Mouse (Mus musculus) MEL (cell line): ENCODE data around the gene Wdr31. TPM values are rescaled to one million over a fixed set of nuclear protein-coding genes. Genes with fewer than 3 reads are reported as not detected.

Source experiments
- DNase-seq: peaks from one replicate; pipeline ENCODE4 v3.0.0; 2011; ENCODE audit warnings: low read depth, low spot score
- H3K27ac ChIP-seq: 2 replicates; pipeline ENCODE4 v1.5.1; 2012; ENCODE audit warnings: low read depth, mild to moderate bottlenecking, control low read depth, low read length, moderate library complexity; ENCODE audit not compliant: control insufficient read depth
- H3K27me3 ChIP-seq, 2 experiments: fragments of 150-350 bp in 1 of 2; sonication (generic) in 1 of 2; 2 replicates each; pipeline ENCODE4 v1.6.1; 2012; ENCODE audit warnings: low read length in 2 of 2, mild to moderate bottlenecking in 2 of 2, improper control_type of control experiment in 1 of 2, moderate library complexity in 1 of 2; ENCODE audit not compliant: insufficient read depth in 2 of 2, control insufficient read depth in 1 of 2
- H3K36me3 ChIP-seq, 2 experiments: 2 replicates each; pipeline ENCODE4 v1.6.1; 2012 to 2014; ENCODE audit warnings: low read length in 2 of 2, improper control_type of control experiment in 1 of 2, inconsistent platforms in 1 of 2, mild to moderate bottlenecking in 1 of 2; ENCODE audit not compliant: insufficient read depth in 2 of 2, control insufficient read depth in 1 of 2
- H3K4me1 ChIP-seq, 2 experiments: fragments of 150-350 bp in 1 of 2; sonication (generic) in 1 of 2; 2 replicates each; pipeline ENCODE4 v1.6.1; 2012; ENCODE audit warnings: low read length in 2 of 2, improper control_type of control experiment in 1 of 2, mild to moderate bottlenecking in 1 of 2; ENCODE audit not compliant: insufficient read depth in 2 of 2, control insufficient read depth in 1 of 2
- H3K4me3 ChIP-seq, 2 experiments: fragments of 150-350 bp in 1 of 2; sonication (generic) in 1 of 2; 2 replicates each; pipeline ENCODE4 v1.5.1; 2012; ENCODE audit warnings: low read depth in 2 of 2, low read length in 2 of 2, mild to moderate bottlenecking in 2 of 2, moderate library complexity in 2 of 2, control low read depth in 1 of 2, improper control_type of control experiment in 1 of 2; ENCODE audit not compliant: control insufficient read depth in 1 of 2, insufficient read depth in 1 of 2
- H3K79me2 ChIP-seq: 2 replicates; pipeline ENCODE4 v1.6.1; 2012; ENCODE audit warnings: mild to moderate bottlenecking, low read length, moderate library complexity; ENCODE audit not compliant: control insufficient read depth, poor library complexity, insufficient read depth
- H3K9ac ChIP-seq: 2 replicates; pipeline ENCODE4 v1.6.1; 2012; ENCODE audit warnings: low read depth, mild to moderate bottlenecking, control low read depth, low read length, moderate library complexity; ENCODE audit not compliant: control insufficient read depth, poor library complexity, severe bottlenecking
- H3K9me3 ChIP-seq: fragments of 150-350 bp; sonication (generic); replicated peaks from 2 replicates; pipeline ENCODE4 v1.6.1; 2012; ENCODE audit warnings: mild to moderate bottlenecking, low read length, improper control_type of control experiment, moderate library complexity; ENCODE audit not compliant: insufficient read depth
- BHLHE40 ChIP-seq: IDR thresholded peaks from 2 replicates; pipeline ENCODE4 v1.6.1; 2012; ENCODE audit warnings: low read depth, mild to moderate bottlenecking, inconsistent platforms, low read length, improper control_type of control experiment, borderline replicate concordance
- ETS1 ChIP-seq: IDR thresholded peaks from 2 replicates; pipeline ENCODE4 v1.6.1; 2012; ENCODE audit warnings: low read depth, mild to moderate bottlenecking, inconsistent platforms, low read length, improper control_type of control experiment, moderate library complexity
- HCFC1 ChIP-seq: IDR thresholded peaks from 2 replicates; pipeline ENCODE4 v1.6.1; 2012; ENCODE audit warnings: low read depth, mild to moderate bottlenecking, inconsistent platforms, low read length, improper control_type of control experiment, moderate library complexity
- MAFK ChIP-seq: IDR thresholded peaks from 2 replicates; pipeline ENCODE4 v1.6.1; 2011; ENCODE audit warnings: low read depth, mild to moderate bottlenecking, low read length, improper control_type of control experiment, borderline replicate concordance
- MYC ChIP-seq: IDR thresholded peaks from 2 replicates; pipeline ENCODE4 v1.6.1; 2011; ENCODE audit warnings: low read depth, mild to moderate bottlenecking, low read length, improper control_type of control experiment, moderate library complexity
- POLR2AphosphoS5 ChIP-seq: IDR thresholded peaks from 2 replicates; pipeline ENCODE4 v1.6.1; 2012; ENCODE audit warnings: low read depth, borderline replicate concordance, mild to moderate bottlenecking, inconsistent platforms, low read length, moderate library complexity, mixed read lengths
- RAD21 ChIP-seq: IDR thresholded peaks from 2 replicates; pipeline ENCODE4 v1.6.1; 2011; ENCODE audit warnings: mild to moderate bottlenecking, low read depth, low read length, improper control_type of control experiment
- SIN3A ChIP-seq: IDR thresholded peaks from 2 replicates; pipeline ENCODE4 v1.6.1; 2012; ENCODE audit warnings: low read length, improper control_type of control experiment, inconsistent platforms
- SMC3 ChIP-seq: IDR thresholded peaks from 2 replicates; pipeline ENCODE4 v1.6.1; 2011; ENCODE audit warnings: low read depth, low read length, improper control_type of control experiment
- TAL1 ChIP-seq: IDR thresholded peaks from 2 replicates; pipeline ENCODE4 v1.6.1; 2012; ENCODE audit warnings: mild to moderate bottlenecking, inconsistent platforms, low read length, moderate library complexity, mixed read lengths
- TBP ChIP-seq: IDR thresholded peaks from 2 replicates; pipeline ENCODE4 v1.8.0; 2011; ENCODE audit warnings: low read depth, low read length, improper control_type of control experiment
- TCF12 ChIP-seq: IDR thresholded peaks from 2 replicates; pipeline ENCODE4 v1.6.1; 2014; ENCODE audit warnings: low read depth, mild to moderate bottlenecking, inconsistent platforms, low read length, improper control_type of control experiment, moderate library complexity
- ZKSCAN1 ChIP-seq: IDR thresholded peaks from 2 replicates; pipeline ENCODE4 v1.6.1; 2012; ENCODE audit warnings: low read depth, mild to moderate bottlenecking, inconsistent platforms, low read length, improper control_type of control experiment, moderate library complexity
- ZNF384 ChIP-seq: IDR thresholded peaks from 2 replicates; pipeline ENCODE4 v1.6.1; 2012; ENCODE audit warnings: low read depth, mild to moderate bottlenecking, inconsistent platforms, low read length, improper control_type of control experiment
- polyA plus RNA-seq, 2 experiments: library from polyadenylated mRNA; stranded (reverse) in 1 of 2; unstranded in 1 of 2; fragments of >175 nt in 1 of 2; fragments of >200 nt in 1 of 2; gene quantifications; 2 replicates each; pipeline versions ENCODE4 v1.2.1 to v1.2.4; 2012; ENCODE audit warnings: low replicate concordance in 2 of 2, low read depth in 1 of 2; ENCODE audit not compliant: insufficient read length in 2 of 2, insufficient read depth in 1 of 2, missing spikeins in 1 of 2
- total RNA-seq: library from RNA; depleted of rRNA; stranded (reverse); fragments of 300-350 nt; gene quantifications from 2 replicates; pipeline ENCODE4 v1.2.3, GENCODE M21; 2012

The Wdr31 gene
- total and polyA plus RNA-seq, 3 experiments: 0.91 to 1.9 TPM; not detected in 1

DNA sequence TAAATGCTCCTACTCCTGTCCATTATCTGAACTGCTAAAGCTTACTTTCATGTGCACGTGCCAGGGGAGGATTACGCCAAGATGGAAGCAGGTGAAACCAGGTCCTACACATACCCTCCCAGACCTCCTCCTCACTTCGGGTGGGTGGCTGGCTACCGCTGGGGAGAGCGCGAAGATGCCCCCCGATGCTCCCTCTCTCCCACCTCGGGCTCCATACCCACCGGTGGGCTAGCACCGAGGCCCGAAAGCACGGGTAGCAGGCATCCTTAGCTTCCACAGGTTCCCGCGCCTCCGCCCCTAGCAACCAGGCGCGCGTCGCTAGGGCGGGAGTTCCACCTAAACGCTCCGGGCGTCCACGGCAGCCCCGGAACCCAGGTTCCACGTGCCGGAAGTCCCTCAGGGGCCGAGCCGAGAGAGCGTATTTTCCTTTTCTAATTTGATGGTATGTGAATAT lies at the start of gene Wdr31 (continued):
- TF ChIP-seq TCF12: no peak
- no peak for TF ChIP-seq TAL1

DNA sequence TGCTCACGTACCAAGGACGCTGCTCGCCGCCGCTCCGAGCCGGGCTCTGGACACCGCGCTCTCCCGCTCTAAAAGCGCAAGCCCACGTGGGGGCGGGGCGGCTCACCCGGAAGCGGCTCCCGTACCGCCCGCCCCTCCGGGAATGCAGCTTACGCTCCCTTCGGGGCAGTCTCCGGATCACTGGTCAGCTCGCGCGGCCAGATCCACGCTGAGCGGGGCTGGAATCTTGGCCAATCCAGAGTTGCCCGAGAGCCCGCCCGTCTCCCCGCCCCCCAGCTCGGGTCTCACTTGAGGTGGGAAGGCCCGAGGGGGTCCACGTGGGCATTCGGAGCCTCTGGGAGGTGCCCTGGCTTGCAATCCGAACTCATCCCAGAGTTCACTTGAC lies 49.1 kb upstream of the Wdr31 start, which contains the start of gene Alad:
TSS of gene Alad (minus strand) at position 70 of the 385 bp plus-strand sequence.
- DNase-seq: peak; percentile 97
- peak within 1 kb of the TSS; percentile 92 for H3K9ac ChIP-seq
- H3K4me3 ChIP-seq: peak within 1 kb of the TSS; percentile 74 to 83
- TF ChIP-seq POLR2AphosphoS5 (peak; percentile 31; the same call in 1 of the 2 replicates), MYC (no peak), MAFK (no peak)
- peaks cover 0 to 65% of the 10 kb centered on the region in 2 experiments; a peak in 2 of 4 replicates for H3K36me3 ChIP-seq
- H3K9me3 ChIP-seq: no peaks in the 10 kb centered on the region
- no peaks in the 10 kb centered on the region for H3K27me3 ChIP-seq
- peak within 1 kb of the TSS; percentile 80 for H3K27ac ChIP-seq
- H3K4me1 ChIP-seq: peaks cover 51 to 61% of the 10 kb centered on the region in 2 experiments
- H3K79me2 ChIP-seq: peaks cover 43% of the 10 kb centered on the region

DNA sequence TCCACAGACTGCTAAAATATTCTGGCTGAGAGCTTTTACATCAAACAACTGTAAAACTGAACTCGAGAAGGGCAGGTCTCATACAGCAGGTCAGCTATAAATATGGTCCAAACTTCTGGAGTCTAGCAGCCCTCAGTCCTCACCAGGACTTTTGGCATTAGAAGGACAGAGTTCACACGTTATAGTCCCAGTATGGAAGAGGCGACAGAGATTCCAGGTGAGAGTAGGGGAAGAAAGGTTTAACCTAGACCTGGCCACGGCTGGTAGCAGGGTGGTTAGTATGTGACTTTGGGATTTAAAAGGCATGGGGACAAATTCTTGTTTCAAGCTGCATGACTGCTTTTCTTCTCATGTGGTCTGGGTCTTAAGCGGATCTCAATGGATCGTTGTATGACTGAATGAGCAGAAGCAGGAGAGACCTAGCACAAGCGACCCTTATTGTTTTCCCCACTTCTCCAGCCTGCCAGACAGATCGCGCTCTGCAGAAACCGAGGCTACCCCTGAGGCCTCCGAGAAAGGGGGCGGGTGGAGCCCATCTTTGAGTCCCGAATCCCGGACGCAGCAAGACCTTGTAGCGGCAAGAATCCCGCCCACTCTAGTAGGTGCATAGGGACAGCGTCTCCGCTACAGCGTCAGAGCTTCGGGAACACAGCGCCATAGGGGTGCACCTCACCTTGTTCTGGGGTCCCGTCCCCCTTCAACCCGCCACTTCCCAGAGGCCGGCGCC lies 48.6 kb upstream of the Wdr31 start:
- H3K79me2 ChIP-seq: peaks cover 37% of the 10 kb centered on the region
- TF ChIP-seq POLR2AphosphoS5 (peak; percentile 65; the same call in 1 of the 2 replicates), SMC3 (no peak), ETS1 (no peak), SIN3A (no peak), TAL1 (no peak)
- peak overlapping the region; percentile 92 for H3K9ac ChIP-seq
- DNase-seq: peak; percentile 95
- no peaks in the 10 kb centered on the region for H3K27me3 ChIP-seq
- H3K27ac ChIP-seq: peak overlapping the region; percentile 80
- peaks cover 51 to 61% of the 10 kb centered on the region in 2 experiments for H3K4me1 ChIP-seq
- no peaks in the 10 kb centered on the region for H3K9me3 ChIP-seq
- H3K36me3 ChIP-seq: peaks cover 0 to 65% of the 10 kb centered on the region in 2 experiments; a peak in 2 of 4 replicates
- peak overlapping the region; percentile 74 to 83 for H3K4me3 ChIP-seq

DNA sequence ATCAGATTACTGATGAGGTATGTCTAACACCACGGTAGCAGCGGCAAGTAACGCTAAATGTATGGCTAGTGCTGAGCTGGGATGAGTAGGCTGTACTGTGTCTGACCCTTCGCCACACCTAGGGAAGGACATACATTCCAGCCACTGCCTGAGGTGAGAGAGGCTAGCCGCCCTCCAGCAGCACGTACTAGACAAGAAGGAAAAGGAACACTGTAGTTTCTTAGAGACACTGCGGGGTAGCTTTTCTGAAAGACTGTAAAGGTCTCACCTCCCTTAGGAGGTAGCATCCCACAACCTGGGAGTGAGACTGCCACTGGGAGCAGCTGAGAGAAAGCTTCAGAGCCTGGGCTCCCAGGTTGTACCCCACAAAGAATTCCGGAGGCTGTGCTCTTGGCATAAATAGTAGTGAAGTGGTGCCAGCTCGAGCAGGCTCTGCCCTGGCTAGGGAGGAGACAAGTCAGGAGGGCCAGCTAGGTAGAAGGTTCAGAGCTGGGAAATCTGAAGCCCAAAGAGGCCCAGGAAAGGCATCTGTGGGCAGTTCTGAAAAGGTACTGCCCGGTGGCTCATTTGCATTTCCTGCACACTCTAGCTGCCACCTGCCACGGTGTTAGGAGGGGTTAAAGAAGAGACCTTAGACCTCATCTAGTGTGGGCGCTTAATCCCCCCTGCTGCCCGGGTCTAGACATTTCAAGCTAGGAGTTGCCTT lies 47.9 kb upstream of the Wdr31 start:
- no peak for TF ChIP-seq TBP
- no peak for TF ChIP-seq RAD21
- TF ChIP-seq BHLHE40: no peak
- TF ChIP-seq HCFC1: no peak
- no peak for TF ChIP-seq ZKSCAN1
- no peak for TF ChIP-seq SMC3
- no peak for TF ChIP-seq ZNF384
- no peak for TF ChIP-seq MAFK
- Histone ChIP-seq H3K9ac (peak overlapping the region; percentile 92), H3K4me3 (peak overlapping the region; percentile 74 to 83), H3K9me3 (no peaks in the 10 kb centered on the region), H3K27ac (peak overlapping the region; percentile 80), H3K27me3 (no peaks in the 10 kb centered on the region), H3K79me2 (peaks cover 31% of the 10 kb centered on the region), H3K4me1 (peaks cover 51 to 56% of the 10 kb centered on the region in 2 experiments), H3K36me3 (peaks cover 0 to 60% of the 10 kb centered on the region in 2 experiments; a peak in 2 of 4 replicates)
- DNase-seq: peak; percentile 74
